Mouse (Mus musculus) layer of hippocampus, postnatal 10 days (tissue): Measurements from ENCODE around the gene Med4. TPM values are rescaled to one million over a fixed set of nuclear protein-coding genes. Genes with fewer than 3 reads are reported as not detected.
"Not testable (repeated sequence)": the region's sequence is repeated elsewhere in the genome, so short reads cannot be mapped to it uniquely, and the experiment has no call there.

Experiments
- DNase-seq, 2 experiments: peaks; one replicate each; pipeline ENCODE4 v3.0.0; 2021; ENCODE audit warnings: low spot score in 2 of 2
- total RNA-seq, 2 experiments: library from RNA; stranded (reverse); gene quantifications; 2 replicates each; pipeline ENCODE4 v1.2.3; 2021

Med4 gene
- total RNA-seq, 2 experiments from 2014 or later: 34.0 to 35.7 TPM

GRCm38 (mm10) chr14:73501283-73501682 lies 8.5 kb upstream of the Med4 start:
- no peak for DNase-seq

GRCm38 (mm10) chr14:73501721-73502120 lies 8.1 kb upstream of the Med4 start:
- no peak for DNase-seq

GRCm38 (mm10) chr14:73502591-73503184 lies 7.1 kb upstream of the Med4 start:
- DNase-seq: peak; percentile 56 to 59

- no peak for DNase-seq
These were observed 6.4 kb upstream of the Med4 start for GRCm38 (mm10) chr14:73503237-73503933.

GRCm38 (mm10) chr14:73506283-73506682 lies 3.5 kb upstream of the Med4 start:
- no peak for DNase-seq

GRCm38 (mm10) chr14:73507200-73507599 lies 2.6 kb upstream of the Med4 start:
- no peak for DNase-seq

GRCm38 (mm10) chr14:73507702-73508376 lies 2.0 kb upstream of the Med4 start:
- DNase-seq: no peak

- DNase-seq: no peak
These were observed 1.0 kb upstream of the Med4 start for GRCm38 (mm10) chr14:73508630-73509395.

GRCm38 (mm10) chr14:73524136-73524535 lies 14.3 kb downstream of the Med4 start:
- DNase-seq: no peak

GRCm38 (mm10) chr14:73524766-73525448 lies 15.1 kb downstream of the Med4 start, which contains the start of gene Sucla2:
TSS of gene Sucla2 (plus strand) at chr14:73525319.
- DNase-seq: peak; percentile 96 to 97

- not testable (repeated sequence) for DNase-seq
These were observed 18.8 kb downstream of the Med4 start for GRCm38 (mm10) chr14:73528661-73529060.

GRCm38 (mm10) chr14:73533755-73534465 lies 24.1 kb downstream of the Med4 start:
- DNase-seq: no peak

- DNase-seq: no peak
These were observed 25.8 kb downstream of the Med4 start for GRCm38 (mm10) chr14:73535641-73536040.

- no peak for DNase-seq
These were observed 34.0 kb downstream of the Med4 start for GRCm38 (mm10) chr14:73543781-73544180.

GRCm38 (mm10) chr14:73547034-73547433 lies 37.2 kb downstream of the Med4 start:
- DNase-seq: no peak

- DNase-seq: no peak
These were observed 38.2 kb downstream of the Med4 start, which contains the start of gene Nudt15 for GRCm38 (mm10) chr14:73548051-73548450. TSS of gene Nudt15 (minus strand) at chr14:73548242.

- no peak for DNase-seq
These were observed 40.5 kb downstream of the Med4 start for GRCm38 (mm10) chr14:73550291-73550690.

GRCm38 (mm10) chr14:73550732-73551131 lies 40.9 kb downstream of the Med4 start:
- DNase-seq: no peak

- DNase-seq: no peak
These were observed 41.3 kb downstream of the Med4 start for GRCm38 (mm10) chr14:73551164-73551563.
